Mouse (Mus musculus) kidney, adult 9 months (tissue): ENCODE measurements at regions not wholly inside any gene's neighbourhood (a gene's known extent, or its start where the extent isn't known, plus 50 kb on each side); places are given as distances from the start of the nearest gene placed in this dataset.

Experiments used
- DNase-seq: peaks from one replicate; pipeline ENCODE4 v3.0.0; 2022

DNA sequence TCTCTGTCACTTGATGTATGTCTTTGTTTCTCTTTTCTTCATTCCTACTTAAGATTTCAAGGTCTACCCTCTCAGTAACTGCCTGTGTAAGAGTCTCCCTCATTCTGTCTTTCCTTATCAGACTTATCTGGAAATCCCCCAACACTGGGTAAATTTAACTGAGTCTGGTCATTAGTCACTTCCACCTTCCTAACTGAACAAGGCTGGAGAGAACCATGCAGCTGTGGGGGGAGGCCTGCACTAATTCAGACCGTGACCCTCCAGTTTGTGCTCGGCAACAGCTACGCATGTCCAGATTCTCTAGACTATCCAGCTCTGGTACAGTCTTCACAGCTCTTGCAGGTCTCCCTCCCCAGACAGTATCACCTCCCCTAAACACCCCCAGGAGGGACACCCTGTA lies 103.3 kb downstream of the Prox1 start:
- DNase-seq, result no peak

DNA sequence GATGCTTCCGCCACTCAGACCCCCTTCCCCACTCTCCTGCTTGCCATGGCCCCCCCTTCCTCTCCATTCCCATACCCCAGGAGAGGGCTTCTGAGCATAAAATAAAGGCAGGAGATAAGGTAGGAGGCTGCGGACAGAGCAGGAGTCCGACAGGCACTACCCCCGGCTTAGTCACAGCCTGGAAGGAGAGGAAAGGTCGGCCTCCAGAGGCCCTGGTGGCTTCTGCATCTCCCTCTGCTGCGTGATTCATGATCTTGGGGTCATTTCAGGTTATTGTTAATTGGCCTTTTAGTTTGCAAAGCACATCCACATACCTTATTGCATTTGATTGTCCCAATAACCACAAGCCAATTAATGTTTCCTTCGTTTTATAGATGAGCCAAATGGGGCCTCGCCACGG lies 104.1 kb downstream of the Prox1 start:
- DNase-seq, result no peak

DNA sequence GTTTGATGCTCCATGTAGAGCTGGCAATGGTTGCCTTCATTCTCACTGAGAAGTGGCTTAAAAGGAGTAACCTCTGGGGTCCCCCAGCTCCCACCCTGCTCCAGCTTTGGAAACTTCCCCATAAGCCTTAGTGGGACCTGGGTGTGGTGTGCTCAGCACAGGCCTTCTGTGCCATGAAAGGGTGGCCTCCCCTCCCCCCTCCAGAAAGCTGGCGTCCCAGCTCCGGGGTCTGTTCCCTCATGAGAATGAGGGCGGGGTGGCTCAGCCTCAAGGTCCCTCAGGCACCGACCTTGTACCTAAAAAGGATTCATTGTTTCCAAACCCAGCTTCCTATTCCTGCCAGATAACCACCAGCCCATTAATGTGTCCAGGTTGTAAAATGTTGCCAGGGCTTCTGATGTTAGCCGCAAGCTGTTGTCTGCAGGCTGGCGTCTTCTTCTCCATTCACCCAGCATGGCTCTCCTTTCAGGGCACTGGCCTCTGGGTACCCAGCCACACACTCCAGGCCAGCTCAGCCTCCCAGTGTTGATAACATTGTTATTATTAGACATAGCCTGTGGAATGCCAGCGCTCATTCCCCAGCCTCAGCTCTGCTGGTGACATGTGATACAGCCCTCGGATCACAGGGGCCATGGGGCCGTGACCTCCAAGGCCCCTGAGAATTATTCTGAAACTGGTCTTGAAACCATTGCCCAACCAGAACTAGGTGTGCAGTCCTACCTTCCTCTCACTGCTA lies 108.8 kb downstream of the Prox1 start:
- DNase-seq, result no peak

DNA sequence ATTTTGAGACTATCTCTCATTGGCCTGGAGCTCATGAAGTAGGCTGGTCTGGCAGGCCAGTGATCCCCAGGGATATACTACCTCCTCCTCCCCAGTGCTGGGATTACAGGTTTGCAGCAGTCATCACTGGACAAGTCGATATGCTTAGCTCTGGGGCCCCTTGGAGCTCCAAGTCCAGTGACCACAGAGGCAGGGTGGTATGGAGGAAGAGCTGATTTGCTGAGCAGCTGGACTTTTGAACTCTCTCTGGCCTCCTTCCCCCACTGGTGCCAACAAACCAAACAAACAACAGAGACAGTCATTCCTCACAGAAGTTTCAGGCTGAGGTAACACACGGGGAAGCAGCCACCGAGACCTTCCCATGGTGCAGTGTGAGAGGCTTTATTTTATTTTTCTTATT lies 111.5 kb downstream of the Prox1 start:
- peak; percentile 44 for DNase-seq

DNA sequence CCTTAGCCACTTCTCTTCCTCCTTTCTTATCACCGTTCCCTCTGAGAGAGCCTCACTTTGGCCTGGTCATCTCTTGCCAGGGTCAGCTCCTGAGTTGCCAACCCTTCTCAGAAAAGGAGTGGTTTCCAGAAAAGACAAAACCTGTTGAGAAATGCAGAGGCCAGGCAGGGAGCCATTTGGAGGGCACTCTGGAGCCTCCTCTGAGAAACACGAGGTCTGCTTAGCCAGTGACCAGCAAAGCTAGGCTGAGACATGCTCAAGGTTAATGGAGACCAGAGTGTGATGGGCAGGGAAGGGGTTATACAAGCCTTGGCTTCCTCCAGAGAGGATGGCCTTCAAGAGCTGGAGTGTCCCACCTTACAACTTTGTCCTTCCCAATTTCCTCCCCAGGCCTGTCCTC lies 113.6 kb downstream of the Prox1 start:
- DNase-seq, result no peak

DNA sequence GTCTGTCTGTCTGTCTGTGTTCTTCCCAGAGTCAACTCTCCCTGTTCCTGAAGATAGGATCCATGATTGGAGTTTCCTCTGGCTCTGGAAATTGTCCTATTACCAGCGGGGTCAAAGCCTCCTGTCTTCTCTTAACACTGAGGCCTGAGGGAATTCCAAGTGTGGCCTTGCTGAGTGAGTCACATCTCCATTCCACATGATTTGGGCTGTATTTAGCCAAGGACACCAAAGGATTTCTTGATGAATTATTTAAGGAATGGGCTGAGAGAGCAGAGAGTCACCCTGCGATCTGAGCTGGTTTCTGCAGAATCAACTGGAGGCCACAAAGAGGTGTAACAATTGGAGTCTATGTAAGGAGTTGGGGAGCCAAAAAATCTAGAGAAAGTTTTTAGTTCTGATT lies 118.6 kb downstream of the Prox1 start:
- DNase-seq, result no peak

DNA sequence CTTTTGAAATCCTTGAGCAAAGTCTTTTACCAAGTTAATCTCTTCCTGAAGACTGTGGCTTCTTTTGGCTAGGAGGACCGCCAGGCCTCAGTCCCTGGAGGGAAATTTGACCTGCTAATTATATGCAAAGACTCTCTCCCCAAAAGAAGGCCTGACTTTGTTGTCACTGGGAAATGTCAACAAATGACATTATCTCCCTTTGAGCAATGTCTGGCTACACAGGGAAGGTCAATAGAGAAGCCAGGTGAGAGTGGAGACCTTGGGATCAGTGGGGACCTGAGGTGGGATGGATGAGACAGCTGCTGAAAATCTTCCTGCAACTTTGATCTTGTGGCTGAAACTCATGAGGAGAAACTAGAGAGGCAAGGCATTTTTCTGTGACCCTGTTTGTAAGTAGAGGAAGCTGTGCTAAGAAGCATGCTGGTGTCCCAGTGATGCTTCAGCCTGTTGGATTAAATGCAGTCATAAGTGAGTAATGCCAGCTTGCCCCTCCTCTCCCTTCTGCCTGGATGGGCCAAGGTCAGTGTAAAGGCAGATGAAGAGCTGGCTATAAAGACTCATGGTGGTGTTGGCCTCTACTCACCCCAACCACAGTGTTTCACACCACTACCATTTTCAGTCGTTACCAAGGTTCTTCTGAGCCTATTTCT lies 121.9 kb downstream of the Prox1 start:
- no peak for DNase-seq

DNA sequence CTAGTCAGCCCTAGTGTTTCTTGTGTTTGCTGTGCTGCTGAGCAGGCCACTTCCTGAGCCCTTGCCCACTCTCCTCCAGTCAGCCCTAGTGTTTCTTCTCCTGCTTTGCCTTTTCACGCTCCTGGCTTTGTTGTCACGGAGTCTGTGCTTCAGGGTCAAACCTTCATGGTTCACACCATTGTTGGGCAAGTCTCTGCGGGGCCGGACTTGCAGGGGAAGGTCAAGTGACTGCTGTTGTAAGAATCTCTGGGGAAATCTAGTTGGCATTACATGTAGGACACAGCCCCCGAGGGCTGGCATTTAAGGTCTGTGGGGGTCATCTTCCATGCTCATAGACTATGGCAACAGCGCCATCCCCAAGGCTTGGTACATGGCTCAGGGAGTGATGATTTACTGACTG lies 123.3 kb downstream of the Prox1 start:
- no peak for DNase-seq

DNA sequence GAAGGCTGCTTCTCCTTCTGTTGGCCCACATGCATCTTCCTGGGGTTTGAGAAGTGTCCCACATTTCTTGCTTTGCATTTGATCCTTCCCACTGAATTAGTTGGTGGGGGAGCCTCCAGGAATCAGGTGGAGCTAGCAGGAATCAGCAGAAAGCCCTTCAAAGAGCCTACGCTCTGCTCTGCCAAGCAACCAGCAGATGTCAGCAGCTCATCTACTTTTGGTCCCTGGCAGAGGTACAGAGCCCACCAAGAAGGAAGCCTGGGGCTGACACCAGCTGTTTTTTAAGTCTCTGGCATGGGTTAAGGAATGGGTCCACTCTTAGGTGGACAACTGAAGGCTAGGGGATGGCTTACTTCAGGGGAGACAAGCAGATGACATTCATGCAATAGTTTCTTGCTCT lies 123.6 kb upstream of the Smyd2 start:
- peak; percentile 40 for DNase-seq

DNA sequence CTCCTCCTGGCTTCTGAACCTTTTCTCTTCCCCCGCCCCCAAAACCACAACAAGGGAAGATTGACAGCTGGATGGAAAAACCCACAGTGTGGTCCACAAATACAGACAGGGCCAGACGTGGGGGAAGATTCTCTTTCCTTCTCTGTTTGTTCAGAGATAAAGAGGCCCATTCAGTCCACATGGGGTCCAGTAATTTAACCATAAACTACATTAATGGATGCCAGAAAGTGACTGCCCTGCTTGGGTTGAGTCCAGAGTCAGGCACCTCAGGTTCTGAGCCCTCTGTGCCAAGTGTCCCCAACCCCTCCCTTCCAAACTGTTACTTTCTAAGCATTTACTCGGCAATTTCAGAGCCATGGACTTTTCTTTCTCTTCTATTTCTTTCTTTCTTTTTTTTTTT lies 121.9 kb upstream of the Smyd2 start:
- DNase-seq, result peak; percentile 63

DNA sequence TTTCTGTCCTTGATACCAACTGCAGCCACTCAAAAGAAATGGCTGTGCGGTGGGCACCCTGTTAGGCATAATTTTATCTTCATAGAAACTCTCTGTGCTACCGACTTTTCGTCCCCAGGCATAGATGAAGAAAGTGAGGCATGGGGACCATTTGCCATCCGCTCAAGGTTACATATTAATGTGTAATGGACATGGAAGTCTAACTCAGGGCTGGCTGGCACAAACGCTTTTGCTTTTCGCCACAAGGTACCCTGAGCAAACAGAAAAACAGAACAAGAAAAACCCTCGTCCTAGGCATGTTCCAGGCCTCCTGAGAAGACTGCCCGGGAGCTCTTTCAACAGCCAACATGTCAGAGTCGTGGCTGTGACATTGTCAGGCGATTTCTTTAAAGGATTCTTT lies 121.0 kb upstream of the Smyd2 start:
- peak; percentile 61 for DNase-seq

DNA sequence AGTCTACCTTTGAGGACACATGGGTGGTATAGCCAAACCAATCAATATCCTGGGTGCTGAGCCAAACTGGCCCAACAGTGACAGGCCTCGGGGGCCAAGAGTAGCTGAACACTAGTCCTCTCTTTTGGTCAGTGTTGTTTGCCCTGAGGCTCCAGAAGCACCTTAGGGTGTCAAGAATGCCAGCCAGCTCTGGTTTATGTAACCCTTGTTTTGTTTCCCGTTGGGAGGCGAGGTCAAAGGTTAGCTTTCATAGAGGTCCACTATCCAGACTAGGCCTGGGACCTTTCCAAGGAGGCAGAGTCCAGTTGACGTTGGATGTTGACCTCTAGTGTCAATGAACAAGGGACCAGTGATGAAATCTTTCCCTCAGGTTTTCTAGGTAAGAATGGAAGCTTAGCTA lies 120.0 kb upstream of the Smyd2 start:
- peak; percentile 98 for DNase-seq

DNA sequence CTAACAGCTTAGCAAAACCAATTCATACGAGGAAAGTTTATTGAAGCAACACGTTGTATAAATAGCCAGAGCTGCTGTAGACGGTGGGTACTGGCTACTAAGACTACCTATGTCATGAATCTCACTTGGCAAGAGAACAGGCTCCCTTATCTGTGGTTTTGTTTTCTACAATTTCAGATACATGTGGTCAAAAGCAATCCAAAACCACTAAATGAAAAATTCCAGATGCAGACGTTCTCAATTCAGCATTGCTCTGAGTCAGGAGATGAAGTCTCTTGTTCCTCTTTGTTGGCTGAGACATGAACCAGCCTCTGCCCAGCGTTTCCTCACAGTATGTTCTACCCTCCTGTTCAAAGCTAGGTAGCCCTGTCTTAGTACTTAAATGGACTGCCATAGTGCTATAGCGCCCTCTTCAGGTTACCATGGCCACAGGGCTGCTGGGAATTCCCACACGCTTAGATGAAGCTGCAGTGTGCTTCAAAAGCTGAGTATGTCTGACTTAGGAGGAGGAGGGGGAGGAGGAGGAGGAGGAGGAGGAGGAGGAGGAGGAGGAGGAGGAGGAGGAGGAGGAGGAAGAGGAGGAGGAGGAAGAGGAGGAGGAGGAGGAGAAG lies 119.0 kb upstream of the Smyd2 start:
- DNase-seq, result peak; percentile 47

DNA sequence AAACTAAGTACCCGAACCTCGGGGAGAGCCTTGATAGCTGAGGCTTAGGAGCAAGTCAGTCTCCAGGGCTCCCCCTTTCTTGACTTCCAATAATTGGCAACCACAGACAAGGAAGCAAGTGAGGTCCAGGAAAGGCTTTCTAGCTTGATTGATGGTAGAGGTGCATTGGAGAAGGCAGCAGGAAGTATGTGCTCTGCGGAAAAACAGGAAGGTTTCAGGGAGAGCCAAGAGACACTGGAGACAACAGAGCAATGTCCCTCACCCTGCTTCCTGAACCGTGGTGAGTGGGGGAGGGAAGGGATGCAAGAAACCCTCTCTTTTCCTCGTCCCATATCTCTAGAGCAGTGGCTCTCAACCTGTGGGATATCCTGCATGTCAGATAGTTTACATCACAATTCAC lies 115.9 kb upstream of the Smyd2 start:
- DNase-seq, result peak; percentile 38

DNA sequence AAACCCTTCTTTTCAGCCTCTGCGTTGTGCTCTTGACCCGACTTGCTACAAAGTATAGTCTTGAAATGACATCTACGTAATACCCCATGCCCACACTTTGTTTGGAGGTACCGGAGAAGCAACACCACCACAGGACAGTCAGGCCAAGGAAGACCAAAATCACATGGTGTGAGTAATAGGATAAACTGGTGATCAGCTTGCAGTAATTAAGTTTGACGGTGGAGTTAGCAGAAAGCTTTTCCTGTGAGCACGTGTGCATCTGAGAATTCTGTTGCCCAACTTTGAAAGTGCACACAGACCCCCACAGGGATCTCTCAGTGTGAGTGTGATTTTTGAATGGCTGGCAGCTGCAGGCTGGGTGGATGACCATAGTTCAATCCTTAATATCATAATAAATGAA lies 114.6 kb upstream of the Smyd2 start:
- DNase-seq, result no peak

DNA sequence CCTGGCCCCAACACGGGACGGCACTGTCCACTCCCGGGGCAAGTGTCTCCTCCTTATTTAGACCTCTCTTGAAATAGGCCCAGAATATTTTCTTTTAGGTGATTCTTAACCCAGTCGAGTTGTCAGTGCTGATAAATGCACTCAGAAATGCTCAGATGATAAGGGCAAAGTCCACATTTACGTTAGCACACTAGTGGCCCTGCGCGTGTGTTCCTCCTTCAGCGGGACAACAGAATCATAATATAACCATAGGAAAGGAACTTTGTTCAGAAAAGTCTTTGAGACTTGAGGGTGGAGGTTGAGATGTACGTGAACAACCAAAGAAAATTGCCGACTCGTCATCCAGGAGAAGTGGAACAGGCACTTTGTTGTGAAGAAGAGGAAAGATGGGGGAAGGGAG lies 113.8 kb upstream of the Smyd2 start:
- no peak for DNase-seq

DNA sequence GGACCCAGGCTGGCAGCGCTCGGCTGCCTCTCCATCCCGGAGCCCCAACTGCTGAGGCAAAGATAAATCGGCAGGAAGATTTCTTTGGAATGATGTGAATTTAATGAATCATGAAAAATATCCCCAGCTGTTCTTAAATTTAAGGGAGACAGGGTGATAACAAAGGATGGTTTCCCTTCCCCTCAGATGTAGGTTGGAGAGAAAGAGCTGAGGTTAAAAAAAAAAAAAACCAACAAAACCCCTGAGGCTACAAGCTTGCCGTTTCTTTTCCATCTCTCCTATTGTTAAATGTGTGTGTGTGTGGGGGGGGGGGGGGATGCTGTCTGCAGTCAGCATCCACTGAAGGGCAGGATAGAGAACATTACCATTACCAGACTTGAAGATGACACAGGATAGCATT lies 111.9 kb upstream of the Smyd2 start:
- DNase-seq, result no peak

DNA sequence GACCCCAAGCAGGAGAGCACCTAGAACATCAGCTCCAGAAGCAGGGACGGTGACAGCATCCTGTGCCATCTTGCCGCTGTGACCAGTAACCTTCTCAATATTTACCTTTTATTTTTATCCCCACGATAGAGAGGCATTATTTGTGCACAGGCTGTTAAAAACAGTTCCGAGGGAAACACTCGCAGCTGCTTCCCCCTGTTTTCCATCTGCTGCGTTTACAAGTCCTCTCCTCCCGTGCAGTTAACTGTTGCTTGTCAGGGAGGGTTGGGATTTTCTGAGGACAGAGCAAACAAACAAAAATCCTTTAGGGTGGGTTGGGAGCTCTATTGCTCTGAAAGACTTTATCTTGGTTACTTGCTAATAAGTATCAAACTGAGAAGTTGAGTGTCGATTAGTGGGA lies 105.4 kb upstream of the Smyd2 start:
- DNase-seq, result no peak

DNA sequence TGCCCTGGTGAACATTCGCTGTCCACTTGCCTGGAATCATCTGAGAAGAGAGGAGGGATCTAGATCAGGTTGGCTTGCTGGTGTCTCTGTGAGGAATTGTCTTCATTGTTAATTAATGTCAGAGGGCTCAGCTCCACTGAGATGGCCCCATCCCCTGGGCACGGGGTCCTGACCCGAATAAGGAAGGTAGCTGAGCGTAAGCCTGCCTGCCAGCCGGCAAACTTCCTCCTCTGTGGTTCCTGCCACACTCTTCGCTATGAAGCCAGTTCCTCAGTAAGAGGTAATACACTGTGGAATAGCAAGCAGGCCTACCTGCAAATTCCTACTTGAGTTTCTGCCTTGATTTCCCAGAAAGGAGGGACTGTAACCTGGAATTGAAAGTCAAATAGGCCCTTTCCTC lies 87.3 kb upstream of the Smyd2 start:
- no peak for DNase-seq

DNA sequence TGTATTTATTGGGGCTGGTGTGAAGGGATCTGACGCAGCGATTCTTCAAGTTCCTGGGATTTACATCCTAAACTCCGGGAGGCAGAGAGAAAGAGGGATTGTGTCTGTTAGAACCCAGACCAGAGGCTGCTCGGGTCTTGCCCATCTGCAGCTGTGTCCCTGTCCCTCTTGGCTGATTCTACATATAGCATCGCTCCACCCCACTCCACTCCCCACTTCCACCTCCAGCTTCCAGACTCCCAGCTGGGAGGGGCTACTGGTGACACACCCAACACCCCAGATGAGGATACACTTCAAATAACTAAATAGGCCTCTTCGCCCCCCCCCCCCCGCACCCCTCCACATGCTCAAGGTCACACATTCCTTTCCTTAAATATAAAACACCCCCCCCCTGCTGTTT lies 85.1 kb upstream of the Smyd2 start:
- DNase-seq, result no peak

DNA sequence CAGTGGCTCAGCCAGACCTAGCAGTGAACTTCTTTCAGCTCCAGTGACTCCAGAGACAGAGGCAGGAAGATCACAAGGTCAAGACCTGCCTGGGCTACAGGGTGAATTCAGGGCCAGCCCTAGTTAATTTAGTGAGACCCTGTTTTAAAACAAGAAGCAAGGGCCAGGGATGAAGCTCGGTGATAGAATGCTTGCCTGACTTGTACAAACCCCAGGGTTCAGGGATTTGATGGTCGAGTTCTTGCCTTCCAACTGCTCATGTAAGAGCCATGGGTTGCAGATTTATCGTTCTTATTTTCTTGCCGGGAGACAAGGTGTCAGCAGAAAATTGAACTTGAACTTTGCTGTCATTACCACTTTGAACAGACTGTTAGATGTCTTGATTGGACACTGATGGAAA lies 78.9 kb upstream of the Smyd2 start:
- peak; percentile 21 for DNase-seq

DNA sequence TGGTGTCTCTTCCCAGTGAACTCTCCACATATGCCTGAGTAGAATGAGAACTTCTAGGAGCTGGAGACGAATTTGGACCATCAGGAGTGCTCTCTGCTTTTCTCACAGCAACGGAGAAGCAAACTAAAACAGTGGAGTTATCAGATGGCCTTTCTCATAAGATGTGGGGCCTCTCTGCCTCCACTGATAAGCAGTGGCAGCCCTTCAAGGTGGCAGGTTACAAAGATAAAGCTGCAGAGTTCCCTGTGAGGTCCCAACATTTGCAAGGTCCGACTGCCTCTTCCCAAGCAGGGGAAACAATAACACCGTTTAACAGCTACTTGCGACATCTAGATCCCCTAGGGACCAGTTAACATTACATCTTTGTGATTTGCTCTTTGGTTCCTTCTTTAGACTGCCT lies 71.5 kb upstream of the Smyd2 start:
- DNase-seq, result no peak

DNA sequence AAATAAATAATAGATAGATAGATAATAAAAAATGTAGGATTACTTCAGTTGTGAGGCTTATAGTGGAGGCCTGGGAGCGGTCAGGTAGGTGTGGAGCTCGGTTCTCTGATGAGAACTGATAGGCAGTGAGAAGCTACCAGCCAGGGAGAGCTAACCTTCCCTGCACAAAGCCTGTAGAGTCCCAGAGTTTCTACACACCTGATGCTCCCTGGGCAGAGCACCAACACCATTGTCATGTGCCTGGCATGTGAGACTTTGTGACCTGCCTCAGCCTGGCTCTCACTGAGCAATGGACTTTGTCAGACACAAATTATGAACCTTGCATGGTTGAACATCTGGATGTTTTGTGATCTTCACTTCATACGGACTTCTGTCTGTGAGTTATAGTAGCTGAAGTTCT lies 71.1 kb upstream of the Smyd2 start:
- peak; percentile 54 for DNase-seq

DNA sequence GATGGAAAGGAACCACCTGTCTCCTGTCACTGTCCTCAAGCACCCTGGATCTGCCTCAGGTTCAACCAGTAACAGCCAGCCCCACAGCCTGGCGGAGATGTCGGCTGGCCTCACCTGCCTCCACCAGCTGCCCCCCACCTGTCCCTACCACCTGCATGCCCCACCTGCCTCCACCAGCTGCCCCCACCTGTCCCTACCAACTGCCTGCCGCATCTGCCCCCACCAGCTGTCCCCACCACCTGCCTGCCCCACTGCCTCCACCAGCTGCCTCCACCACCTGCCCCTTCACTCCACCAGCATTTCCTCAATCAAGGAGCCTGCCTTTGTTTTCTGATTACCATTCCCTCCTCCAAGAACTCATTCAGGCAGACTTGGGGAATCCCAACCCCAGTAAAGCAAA lies 68.9 kb upstream of the Smyd2 start:
- DNase-seq, result no peak
